Mouse (Mus musculus) cerebellum, adult 11-12 months (tissue): ENCODE measurements around the gene Tufm.
A peak's percentile ranks its signal among the peaks of the same experiment; 100 is the strongest.

Source experiments
- DNase-seq: peaks from one replicate; pipeline ENCODE4 v3.0.0; 2022

Gene Tufm

DNA sequence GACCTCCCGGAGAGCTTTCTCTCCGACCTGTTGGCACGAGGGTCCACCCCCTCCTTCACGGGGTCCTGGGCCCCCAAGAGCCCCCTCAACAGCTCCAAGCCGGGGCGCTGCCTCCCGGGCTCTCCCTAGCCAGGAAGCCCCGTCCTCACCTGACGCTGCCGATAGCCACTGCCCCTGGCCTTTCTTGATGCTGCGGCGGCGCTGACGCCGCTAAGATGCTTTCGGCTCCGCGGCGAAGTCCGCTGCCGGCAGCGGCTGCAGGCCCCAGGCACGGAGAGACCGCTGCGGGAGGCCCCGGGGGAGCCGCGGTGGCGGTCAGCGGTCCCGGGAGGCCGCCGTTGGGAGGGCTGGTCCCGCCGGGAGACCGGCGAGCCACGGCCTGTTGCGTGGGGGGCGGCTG lies 15.6 kb downstream of the Tufm start:
- DNase-seq, result no peak

- peak; percentile 99 for DNase-seq
Measured at GRCm38 (mm10) chr7:126503273-126503878, 16.2 kb downstream of the Tufm start, which contains the start of gene Atxn2l. Gene Atxn2l (minus strand): TSS chr7:126503437.

GRCm38 (mm10) chr7:126504913-126505312 lies 17.8 kb downstream of the Tufm start:
- peak; percentile 54 for DNase-seq

GRCm38 (mm10) chr7:126507126-126507778 lies 20.1 kb downstream of the Tufm start:
- DNase-seq, result no peak

DNA sequence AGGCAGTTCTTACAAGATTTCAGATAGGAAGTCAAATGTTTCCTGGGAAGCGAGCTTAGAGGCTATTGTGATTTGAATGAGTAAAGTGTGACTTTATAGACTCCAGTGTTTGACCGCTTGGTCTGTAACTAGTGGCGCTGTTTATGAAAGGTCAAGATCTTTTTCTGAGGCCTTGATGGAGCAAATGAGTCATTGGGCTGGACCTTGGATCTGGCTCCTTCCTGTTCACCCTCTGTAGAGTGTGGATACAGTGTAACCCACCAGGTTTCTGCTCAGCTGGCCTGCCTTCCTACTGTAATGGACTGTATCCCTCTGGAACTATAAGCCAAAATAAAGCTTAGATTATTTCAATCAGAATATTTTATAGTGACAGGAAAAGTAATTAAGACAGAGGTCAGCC lies 24.1 kb downstream of the Tufm start:
- DNase-seq, result no peak

GRCm38 (mm10) chr7:126518261-126518941 lies 31.2 kb downstream of the Tufm start:
- DNase-seq, result no peak

DNA sequence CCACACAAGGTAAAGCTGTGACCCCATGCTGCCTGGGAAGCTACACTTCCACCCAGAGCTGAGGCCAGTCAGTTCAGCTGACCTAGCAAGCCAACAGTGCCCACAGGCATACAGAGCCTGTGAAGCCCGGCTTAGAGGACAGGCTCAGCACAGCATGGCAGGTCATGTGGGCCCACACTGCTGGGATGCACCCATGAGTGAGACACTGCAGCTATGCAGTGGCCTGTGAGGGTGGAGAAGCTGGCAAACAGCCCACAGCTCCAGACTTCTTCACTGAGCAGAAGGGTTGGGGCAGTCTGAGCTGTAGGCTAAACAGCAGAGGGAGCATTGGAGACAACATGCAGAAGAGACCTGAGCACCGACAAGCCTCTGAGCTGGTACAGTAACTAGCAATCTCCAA lies 32.4 kb downstream of the Tufm start:
- no peak for DNase-seq

DNA sequence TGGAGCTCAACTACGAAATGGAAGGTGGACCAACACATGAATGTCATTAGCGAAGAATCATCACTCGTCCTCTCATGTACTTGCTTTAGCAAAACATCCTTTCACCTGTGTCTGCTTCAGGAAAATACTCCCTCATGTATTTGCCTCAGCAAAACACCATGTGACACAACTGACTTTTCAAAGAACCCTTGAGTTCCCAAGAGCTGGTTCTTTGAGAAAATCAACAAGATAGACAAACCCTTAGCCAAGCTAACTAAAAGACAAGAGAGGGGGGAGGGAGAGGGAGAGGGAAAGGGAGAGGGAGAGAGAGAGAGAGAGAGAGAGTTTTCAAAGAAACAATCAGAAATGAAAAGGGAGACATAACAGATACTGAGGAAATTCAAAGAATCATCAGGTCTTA lies 36.2 kb downstream of the Tufm start:
- DNase-seq, result no peak

GRCm38 (mm10) chr7:126528166-126528577 lies 41.0 kb downstream of the Tufm start:
- no peak for DNase-seq

- no peak for DNase-seq
Measured at GRCm38 (mm10) chr7:126533434-126533833, 46.3 kb downstream of the Tufm start.

DNA sequence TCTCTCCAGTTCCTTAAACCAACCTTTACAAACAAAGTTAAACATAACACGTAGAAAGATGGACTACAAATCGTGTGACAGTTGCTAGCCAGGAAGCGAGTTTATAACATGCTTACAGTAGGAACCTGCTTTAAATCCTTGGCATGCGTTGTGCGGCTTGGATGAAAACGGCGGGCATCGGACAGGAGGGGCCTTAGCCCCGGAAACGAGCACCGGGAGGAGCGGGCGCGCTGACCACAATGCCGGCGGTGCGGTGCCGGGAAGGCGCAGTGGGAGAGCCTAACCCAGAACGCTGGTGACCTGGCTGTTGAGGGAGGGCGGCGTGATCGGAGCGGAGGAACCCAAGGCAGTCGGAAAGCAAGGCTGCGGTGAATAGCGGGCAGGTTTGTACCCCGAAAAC lies 48.6 kb downstream of the Tufm start:
- no peak for DNase-seq

- DNase-seq, result no peak
Measured at GRCm38 (mm10) chr7:126536466-126536865, 49.3 kb downstream of the Tufm start.

DNA sequence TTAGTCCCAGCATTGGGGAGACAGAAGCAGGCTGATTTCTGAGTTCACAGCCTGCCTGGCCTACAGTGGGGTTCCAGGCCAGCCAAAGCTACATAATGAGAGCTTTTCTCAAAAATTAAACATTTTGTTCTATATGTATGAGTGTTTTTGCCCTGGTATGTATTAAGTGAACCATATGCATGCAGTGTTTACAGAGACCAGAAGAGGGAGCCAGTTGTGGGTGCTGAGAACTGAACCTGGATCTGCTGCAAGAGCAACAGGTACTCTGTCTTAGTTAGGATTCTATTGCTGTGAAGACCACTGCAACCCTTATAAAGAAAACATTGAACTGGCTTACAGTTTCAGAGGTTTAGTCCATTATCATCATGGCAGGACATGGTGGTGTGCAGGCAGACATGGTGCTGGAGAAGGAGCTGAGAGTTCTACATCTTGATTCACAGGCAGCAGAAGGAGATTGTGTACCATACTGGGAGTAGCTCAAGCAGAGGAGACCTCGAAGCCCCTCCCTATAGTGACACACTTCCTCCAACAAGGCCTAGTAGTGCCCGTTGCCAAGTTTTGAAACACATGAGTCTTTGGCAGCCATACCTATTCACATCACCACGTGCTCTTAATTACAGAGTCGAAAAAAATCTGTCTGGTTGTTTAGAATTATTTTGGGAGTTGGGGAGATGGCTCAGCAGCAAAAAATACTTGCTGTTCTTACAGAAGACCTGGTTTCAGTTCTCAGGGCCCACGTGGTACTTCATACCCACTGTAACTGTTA lies 50.8 kb downstream of the Tufm start:
- no peak for DNase-seq
